Mouse (Mus musculus): ENCODE measurements around the gene Phpt1.
"Not testable (repeated sequence)": the region's sequence is repeated elsewhere in the genome, so short reads cannot be mapped to it uniquely, and the experiment has no call there.

Phpt1 gene

GRCm38 (mm10) chr2:25558774-25559173 is 16.2 kb downstream of the Phpt1 start:
- no peak for DNase-seq

- no peak for DNase-seq
Measured at GRCm38 (mm10) chr2:25557964-25558360, 17.1 kb downstream of the Phpt1 start.

GRCm38 (mm10) chr2:25557221-25557963 is 17.6 kb downstream of the Phpt1 start, which contains the start of gene Edf1:
TSS of gene Edf1 (plus strand) at chr2:25557847.
- peak; percentile 95 for DNase-seq

DNA sequence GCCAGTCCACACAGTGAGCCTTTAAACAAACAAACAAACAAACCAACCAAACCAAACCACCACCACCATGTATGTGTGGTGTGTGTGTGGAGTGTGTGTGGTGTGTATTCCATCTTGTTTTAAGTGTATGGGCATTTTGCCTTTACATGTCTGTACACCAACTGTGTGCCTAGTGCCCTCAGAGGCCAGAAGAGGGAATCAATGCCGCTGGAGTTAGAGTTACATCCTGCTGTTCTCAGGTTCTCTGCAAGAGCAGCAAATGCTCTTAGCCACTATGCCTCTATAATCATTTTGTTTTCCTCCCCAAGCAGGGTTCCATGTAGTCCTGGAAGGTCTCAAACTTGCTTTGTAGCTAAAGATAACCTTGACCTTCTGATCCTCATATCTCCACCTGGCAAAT is 18.7 kb downstream of the Phpt1 start:
- no peak for DNase-seq

- not testable (repeated sequence) for DNase-seq
Measured at GRCm38 (mm10) chr2:25555479-25555878, 19.5 kb downstream of the Phpt1 start.

DNA sequence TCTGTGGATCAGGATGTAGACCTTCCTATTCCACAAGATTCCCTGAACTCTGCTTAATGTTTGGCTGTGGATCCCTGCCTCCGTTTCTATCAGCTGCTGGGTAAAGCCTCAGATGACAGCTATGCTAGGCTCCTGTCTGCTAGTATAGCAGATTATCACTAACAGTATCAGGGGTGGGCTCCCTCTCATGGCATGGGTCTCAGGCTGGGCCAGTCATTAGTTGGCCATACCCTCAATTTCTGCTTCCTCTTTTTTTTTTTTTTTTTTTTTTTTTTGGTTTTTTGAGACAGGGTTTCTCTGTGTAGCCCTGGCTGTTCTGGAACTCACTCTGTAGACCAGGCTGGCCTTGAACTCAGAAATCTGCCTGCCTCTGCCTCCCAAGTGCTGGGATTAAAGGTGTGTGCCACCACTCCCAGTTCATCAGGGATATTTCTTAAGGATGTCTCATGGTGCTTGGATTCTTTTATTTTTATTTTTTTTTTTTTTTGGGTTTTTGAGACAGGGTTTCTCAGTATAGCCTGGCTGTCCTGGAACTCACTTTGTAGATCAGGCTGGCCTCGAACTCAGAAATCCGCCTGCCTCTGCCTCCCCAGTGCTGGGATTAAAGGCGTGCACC is 21.7 kb downstream of the Phpt1 start:
- not testable (repeated sequence) for DNase-seq

- peak; percentile 70 for DNase-seq
Measured at GRCm38 (mm10) chr2:25551186-25551585, 23.8 kb downstream of the Phpt1 start.

DNA sequence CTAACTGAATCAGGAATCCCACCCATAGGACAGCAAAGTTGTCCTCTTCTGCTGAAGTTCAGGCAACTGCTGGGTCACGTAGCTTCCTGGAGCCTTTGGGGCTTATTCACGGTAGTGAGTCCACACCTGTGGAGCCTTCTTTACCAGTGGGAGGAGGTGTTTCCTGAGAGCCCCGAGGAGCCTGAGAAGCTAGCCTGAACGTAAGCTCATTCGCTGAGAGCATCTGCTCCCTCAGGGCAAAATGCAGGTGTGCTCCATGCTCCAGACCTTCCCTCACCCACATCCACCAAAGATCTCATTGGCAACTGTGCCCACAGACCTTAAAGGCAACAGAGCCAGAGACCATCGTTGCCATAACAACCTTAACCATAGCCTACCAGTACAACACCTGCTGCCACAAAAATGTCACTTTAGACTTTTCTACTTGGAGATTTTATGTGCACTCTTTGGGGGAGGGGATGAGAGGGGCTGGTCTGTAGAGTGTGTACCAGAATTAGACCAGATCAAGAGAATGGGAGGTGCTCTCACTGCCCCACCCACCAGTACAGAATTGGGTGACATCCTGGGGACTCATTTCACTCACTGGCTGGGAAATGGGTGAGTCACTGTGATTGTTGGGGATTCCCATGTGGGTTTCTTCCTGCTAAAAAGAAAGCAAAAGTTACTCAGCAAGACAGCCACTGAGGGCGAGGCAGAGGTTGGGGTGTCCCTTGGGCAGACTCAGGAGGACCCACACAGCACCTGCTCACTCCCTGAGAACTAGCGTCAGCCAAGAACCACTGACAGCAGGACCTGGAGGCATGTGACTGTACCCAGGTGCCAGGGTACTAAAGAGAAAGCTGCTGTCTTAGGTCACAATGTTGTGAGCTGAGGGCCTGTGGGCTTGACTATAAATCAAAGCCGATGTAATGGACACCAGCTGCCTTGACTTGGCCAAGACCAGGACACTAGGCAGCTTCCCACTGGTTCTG is 25.7 kb downstream of the Phpt1 start:
- DNase-seq = peak; percentile 83

GRCm38 (mm10) chr2:25546811-25547491 is 28.1 kb downstream of the Phpt1 start, which contains the start of gene Traf2:
TSS of gene Traf2 (minus strand) at chr2:25546940.
- peak; percentile 98 for DNase-seq

GRCm38 (mm10) chr2:25545996-25546810 is 28.8 kb downstream of the Phpt1 start:
- peak; percentile 29 for DNase-seq

GRCm38 (mm10) chr2:25541644-25542367 is 33.2 kb downstream of the Phpt1 start:
- no peak for DNase-seq

DNA sequence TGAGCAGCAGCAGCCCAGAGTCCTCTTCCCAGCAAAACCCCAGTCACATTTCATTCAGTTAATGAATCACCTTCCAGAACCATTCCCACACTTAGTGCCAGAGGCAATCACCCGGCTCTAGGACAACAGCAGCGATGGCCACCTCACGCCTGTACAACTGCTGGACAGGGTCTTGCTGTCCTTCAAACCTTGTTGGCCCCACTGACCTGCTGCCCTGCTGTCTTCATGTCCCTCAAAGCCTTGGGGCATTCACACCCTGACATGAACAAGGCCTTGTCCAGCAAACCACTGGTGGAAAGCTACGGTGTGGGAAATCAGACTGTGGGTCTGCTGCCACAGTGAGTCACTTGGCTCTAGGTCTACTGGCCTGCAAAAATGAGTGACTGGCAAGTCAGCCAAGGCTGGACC is 34.5 kb downstream of the Phpt1 start:
- no peak for DNase-seq

- DNase-seq = no peak
Measured at GRCm38 (mm10) chr2:25536531-25536930, 38.5 kb downstream of the Phpt1 start.

DNA sequence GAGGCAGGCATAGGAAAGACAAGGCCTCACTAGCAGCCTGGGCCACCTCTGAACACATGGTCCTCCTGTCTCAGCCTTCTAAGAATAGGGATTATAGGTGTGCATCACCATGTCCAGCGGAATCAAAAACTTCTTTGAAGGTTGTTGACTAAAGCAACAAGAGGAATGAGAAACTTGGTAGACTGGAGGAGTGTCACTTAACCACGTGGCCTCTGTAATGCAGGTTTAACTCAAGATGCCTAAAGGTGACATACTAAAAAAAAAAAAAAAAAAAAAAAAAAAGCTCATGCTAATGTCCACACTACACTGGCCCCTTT is 40.2 kb downstream of the Phpt1 start:
- no peak for DNase-seq

DNA sequence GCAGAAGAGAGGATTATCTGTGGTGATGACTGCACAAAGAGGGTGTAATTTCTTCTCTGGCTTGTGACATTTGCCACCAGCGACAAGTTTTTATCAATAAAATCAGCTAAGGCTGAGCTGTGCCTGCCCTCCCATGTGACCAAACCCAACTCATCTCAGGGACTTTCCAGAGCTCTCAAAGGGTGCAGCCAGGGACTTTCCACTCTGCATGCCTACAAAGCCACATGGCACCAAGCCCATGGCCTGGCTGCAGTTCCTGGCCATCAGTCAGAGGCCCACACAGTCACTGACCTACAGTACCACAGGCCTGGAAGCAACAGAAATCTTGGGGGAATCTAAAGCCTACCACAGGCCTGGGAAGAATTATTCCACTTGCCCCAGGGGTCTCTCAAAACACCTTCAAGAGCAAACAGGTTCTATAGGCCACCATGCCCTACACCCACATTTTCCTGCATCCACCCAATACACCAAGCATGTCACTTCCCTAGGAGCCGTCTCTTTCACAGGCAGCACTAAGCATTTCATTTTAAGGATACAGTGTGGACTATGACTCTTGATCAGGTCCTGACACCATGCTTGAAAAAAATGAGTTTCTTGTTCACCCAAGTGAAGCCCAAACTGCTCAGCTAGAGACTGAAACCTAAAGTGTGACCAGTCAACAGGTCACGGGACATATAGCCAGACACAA is 40.7 kb downstream of the Phpt1 start:
- peak; percentile 25 for DNase-seq

DNA sequence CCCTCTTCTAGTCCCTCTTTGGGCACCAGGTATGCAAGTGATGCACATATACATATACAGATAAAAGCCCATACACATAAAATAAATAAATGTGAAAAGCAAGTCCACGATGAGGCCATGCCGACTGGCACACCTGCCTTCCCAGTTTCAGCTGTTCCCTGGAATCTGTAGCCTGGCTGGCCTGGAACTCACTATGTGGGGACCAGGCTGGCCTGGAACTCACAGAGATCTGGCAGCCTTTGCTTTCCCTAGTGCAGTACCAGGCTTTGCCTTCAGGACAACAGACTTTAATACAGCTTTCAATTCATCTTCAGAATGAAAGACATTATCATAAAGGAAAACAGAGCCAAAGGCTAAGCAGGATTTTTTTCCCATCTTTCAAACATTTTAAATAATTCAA is 41.3 kb downstream of the Phpt1 start:
- DNase-seq = no peak

- DNase-seq = no peak
Measured at GRCm38 (mm10) chr2:25526510-25527302, 48.3 kb downstream of the Phpt1 start.

All from thymus, postnatal 14 days (tissue).